Mouse (Mus musculus) kidney, postnatal 10 days (tissue): ENCODE measurements around the gene Sdf2l1.

Experiments
- DNase-seq: peaks from one replicate; pipeline ENCODE4 v3.0.0; 2021; ENCODE audit warnings: mixed read lengths

Sdf2l1 gene

DNA sequence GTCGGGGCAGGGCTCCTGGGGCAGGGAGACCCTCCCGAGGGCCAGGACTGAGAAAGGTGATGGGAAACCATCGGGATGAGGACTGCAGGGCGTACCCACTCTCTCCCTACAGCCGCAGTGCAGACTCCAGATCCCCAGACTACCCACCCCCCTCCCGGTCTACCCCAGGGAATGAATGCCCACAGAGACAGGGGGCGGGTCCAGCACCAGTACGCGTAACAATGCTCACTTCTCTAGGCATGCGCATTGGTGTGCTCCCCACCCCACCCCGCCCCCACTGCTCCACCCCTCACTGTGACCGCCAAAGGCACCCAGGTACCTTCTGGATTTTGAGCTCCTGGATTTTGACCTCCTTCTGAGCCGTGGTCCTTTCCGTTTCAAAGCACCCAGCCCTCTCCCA, 10.6 kb downstream of the Sdf2l1 start:
- no peak for DNase-seq

DNA sequence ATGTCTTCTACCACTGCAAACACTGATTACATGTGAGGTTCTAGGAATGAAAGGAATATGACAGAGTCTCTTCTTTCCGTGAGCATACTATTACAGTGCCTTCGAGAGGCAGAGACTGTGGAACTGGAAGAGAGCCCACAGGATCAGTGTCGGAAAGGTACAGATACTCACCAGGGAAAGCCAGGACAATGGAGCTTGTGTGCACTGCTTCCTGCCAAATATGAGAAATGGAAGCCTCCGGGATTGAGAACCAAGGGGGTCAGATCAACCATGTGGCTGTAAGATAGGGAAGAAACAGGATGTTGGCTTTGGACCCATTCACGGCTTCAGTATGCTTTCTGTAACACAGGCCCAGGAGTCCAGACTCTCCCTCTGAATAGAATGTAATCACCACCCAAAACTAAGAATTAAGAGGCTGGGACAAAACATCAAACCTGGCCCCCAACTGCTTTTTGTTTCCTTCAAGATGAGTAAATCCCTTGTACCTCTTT, 14.8 kb downstream of the Sdf2l1 start:
- no peak for DNase-seq

DNA sequence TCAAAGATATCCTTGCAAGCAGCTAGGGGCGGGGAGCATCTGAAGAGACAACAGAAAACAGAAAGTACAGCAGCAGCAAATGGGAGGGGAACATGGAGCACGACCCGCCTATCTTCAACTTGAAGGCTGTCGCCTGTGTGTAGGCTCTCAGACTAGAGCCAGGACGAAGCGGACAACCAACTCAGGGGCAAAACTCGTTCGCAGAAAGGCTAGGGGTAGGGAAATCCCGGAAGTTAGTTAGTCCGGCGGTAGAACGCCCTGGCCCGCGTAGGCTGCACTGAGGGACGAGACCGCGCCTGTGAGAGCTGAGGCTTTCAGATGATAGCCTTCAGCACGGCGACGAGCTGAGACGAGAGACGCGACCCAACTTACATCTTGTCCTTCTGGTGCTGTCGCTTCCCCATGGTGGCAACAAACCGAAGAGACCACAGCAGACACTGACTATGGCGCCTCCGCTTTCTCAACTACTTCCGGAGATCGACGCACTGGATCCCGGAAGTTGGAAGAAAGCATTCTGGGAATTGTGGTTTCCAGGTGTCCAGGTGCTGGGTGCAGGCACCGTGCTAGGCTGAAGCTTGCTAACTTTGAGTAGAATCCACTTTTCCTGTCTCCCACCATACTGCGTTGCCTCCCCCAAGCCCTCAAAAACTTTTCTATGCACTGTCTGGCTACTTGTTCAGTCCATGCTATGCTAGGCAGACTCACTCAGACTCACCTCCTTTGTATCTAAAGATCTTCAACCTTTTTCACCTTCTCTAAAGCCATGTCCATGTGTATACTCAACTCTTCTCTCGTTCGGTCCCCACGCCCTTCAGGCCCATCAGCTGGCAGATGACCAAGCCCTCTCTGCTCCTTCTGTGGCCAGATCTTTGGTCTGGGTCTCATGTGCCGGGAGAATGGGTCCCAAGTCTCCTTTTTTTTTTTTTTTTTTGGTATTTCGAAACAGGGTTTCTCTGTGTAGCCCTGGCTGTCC, 21.1 kb downstream of the Sdf2l1 start, which contains the start of gene Ppil2:
TSS of gene Ppil2 (minus strand) at position 487 of the 973 bp plus-strand sequence.
- DNase-seq = peak; percentile 78

DNA sequence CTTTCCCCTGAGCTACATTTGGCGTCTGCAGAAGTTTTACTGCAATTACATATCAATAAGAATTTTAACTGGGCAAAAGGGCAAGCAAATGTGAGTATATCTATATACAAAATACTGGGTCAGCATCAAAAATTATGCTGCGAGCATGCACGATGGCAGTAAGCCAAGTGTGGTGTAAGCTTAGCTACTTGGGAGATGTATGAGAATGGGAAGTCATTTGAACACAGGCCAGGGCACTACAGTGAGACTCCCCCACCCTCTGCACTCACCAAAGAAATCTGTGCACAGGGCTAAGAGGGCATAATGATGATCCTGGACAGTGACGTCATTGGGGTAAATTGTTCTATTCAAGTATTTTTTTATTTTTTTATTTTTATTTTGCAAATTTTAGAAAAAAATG, 27.6 kb downstream of the Sdf2l1 start:
- peak; percentile 38 for DNase-seq

DNA sequence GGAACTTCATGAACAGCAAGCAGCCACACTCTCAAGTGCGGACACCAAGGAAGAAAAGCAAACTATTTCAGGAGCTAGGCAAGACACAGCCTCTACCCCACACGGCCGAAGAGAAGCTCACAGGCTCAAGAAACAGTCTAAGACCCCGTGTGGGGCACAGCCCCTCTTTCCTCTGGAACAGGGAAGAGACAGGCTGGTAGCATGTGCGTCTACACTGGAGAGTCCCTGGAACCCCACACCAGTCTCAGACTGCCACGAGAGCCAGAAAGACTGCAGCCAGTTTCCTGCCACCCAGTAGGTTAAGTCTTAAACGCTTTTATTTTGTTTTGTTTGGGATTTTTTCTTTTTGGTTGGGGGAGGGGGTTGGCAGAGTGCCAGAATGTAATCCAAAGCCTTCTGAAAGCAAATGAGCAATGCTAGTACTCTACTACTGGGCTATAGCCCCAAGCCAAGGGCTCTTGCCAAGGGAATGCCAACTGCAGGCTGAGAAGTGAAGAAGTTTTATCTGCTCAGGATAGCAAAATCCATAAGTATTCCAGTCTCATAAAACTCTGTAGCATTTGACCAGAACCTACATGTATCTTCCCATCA, 29.5 kb downstream of the Sdf2l1 start:
- DNase-seq = peak; percentile 51

DNA sequence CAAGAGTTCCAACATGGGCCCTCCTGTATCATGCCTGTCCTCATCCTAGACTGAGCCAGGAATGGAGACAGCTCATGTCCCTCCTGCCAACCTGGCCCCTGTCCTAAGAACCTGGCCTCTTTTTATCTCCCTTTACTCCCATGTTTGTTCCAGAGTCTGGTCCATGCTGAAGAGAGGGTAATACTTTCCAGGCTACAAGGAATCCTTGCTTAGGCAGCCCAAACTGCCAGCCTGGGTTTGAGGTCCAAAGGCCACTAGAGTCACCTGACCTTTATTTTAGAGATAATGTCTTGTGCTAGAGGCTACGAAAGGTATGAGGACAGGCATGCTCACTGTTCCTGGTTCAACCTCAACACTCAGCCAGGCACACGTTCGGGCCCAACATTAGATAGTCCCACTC, 35.2 kb downstream of the Sdf2l1 start:
- DNase-seq = no peak

DNA sequence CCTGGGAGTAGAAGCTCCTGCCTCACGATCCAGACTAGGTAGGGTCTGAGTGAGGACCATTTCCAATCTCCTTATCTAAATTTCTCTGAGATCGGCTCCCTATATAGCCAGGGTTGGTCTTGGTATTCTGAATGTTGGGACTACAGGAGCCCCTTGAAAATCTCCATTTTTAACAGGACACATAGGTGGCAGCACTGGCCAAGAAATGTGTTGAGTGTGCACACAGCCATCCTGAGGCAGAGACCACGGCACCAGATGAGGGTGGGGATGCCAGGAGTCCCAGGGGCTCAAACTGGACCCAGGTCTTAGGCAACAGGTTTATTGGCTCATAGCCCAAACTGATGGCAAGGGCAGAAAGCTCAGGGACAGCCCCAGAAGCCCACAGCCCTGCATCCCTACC, 43.8 kb downstream of the Sdf2l1 start:
- no peak for DNase-seq

DNA sequence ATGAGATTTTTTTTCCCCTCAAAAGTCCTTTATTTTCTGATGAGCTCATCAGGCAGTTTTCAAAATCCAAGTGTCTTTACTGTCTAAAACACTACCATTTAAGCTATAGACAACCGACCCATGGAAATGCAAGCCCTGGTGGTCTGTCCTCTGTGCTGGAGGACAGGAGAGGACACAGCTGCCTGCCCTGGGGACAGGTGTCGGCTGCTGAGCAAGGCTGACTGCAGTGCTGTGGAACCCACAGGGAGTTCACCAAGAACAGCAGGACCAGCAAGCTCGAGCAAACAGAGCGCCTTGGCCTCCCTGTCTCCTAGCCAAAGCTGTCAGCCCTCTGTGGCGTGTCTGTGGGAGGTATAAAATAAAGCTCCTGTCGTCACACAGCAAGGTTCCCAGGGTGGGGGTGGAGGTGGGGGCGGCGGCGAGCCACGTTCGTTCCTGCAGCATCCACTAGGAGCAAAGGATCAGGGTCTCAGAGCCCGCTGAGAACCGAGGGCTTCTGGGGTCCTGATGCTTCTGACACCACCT, 45.5 kb downstream of the Sdf2l1 start:
- no peak for DNase-seq

DNA sequence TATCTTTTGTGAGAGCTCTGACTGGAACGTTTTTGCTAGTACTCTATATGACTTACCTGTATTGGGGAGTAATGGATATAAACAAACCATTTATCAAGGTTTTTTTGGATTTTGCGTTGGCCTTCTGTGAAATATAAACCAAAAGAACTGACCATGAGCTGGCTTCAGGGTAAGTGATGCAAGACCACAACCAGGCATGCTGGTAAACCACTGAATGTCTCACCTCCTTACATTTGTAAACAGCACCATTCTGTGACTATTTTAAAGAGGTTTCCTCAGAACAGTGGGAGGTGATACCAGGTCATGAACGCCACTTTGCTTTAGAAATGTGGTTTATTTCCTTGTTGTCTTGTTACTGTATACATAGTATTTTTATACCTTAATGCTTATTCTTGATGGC, 45.9 kb downstream of the Sdf2l1 start:
- DNase-seq = no peak

DNA sequence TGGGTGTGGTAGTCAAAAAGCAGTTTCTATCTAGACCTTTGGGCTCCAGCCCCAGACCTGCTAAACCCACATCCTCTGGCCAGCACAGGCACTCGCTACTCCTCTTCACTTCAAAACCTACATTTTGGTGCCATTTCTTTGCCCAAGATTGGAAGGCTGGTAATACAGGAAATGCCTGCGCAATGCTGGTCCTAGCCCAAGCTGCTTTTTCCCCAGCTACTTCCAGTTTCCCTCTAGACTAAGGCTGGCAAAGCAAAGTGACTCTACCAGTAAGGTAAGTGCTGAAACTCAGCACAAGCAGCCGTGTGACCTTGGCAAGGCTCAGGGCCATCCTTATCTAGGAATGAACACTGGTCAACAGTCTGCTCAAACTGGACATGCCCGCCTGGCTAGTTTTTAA, 46.5 kb downstream of the Sdf2l1 start:
- no peak for DNase-seq

DNA sequence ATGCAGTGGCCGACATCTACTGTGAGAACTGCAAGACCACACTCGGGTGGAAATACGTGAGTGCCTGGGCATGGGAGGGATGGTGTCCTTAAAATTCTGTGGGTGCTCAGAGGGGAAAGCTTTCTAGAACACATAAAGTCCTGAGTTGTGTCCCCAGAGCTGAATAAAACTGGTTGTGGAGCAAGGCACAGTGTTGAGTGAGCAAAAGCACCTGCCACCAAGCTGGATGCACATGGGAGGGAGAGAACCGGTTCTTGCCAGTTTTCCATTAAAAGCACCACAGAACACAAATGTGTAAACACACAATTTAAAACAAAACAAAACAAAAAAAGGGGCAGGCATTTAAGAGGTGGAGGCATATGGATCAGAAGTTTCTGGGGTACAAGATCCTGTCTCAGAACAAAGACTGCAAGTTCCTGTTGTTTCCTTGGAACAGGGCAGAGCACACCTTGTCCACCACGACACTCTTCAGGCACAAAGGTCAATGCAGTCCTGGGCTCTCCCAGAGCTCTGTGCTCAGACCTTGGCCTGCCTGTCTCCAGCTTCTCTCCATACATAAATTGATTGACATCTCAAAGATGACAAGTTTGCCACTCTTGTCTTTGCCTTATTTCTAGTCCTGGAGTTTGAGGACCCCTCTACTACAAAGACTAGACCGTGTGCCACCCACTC, 49.9 kb downstream of the Sdf2l1 start:
- DNase-seq = no peak
